Mouse (Mus musculus) heart, embryonic 15.5 days (tissue): ENCODE measurements around the gene Bmp7. TPM values are rescaled to one million over a fixed set of nuclear protein-coding genes. Genes with fewer than 3 reads are reported as not detected.

Experiments used
- ATAC-seq: fragments of 200-750 bp; cut with Nextera tagmentation; replicated peaks from 2 replicates; pipeline ENCODE4 v1.8.0; 2017; ENCODE audit warnings: low read depth, moderate TSS enrichment; ENCODE audit not compliant: insufficient number of reproducible peaks, insufficient read depth, low FRiP score
- H3K27ac ChIP-seq: fragments of 300-500 bp; sonication (generic); 2 replicates; pipeline ENCODE4 v1.5.1; 2015; ENCODE audit warnings: mild to moderate bottlenecking, inconsistent platforms
- H3K27me3 ChIP-seq: fragments of 300-500 bp; sonication (generic); 2 replicates; pipeline ENCODE4 v1.6.1; 2015; ENCODE audit warnings: inconsistent platforms
- H3K36me3 ChIP-seq: fragments of 300-500 bp; sonication (generic); 2 replicates; pipeline ENCODE4 v1.6.1; 2015; ENCODE audit warnings: mild to moderate bottlenecking, inconsistent platforms
- H3K4me1 ChIP-seq: fragments of 300-500 bp; sonication (generic); replicated peaks from 2 replicates; pipeline ENCODE4 v1.6.1; 2015; ENCODE audit warnings: inconsistent platforms
- H3K4me2 ChIP-seq: fragments of 300-500 bp; sonication (generic); 2 replicates; pipeline ENCODE4 v1.6.1; 2015; ENCODE audit warnings: inconsistent platforms, mild to moderate bottlenecking, moderate library complexity
- H3K4me3 ChIP-seq: fragments of 300-500 bp; sonication (generic); 2 replicates; pipeline ENCODE4 v1.5.1; 2015; ENCODE audit warnings: mild to moderate bottlenecking, inconsistent platforms
- H3K9ac ChIP-seq: fragments of 300-500 bp; sonication (generic); 2 replicates; pipeline ENCODE4 v1.6.1; 2015; ENCODE audit warnings: mild to moderate bottlenecking, inconsistent platforms
- H3K9me3 ChIP-seq: fragments of 300-500 bp; sonication (generic); replicated peaks from 2 replicates; pipeline ENCODE4 v1.6.1; 2016; ENCODE audit warnings: inconsistent platforms
- WGBS: fragments of 180-500 bp; shearing (Covaris S2); methylation state at CpG from one replicate; pipeline ENCODE4 v1.1.7; 2015; ENCODE audit warnings: mixed read lengths; 5-methylcytosine and 5-hydroxymethylcytosine counted together
- polyA plus RNA-seq: library from polyadenylated mRNA; unstranded; fragments of >200 nt; fragmentation: Nextera tagmentation; extraction: Ambion mirVana; gene quantifications from 2 replicates; pipeline ENCODE4 v1.2.1, GENCODE M21; 2015

Gene Bmp7
- polyA plus RNA-seq, 1 experiment from 2014 or later = 31.3 TPM

GRCm38 (mm10) chr2:172966480-172966879 lies 26.4 kb upstream of the Bmp7 start:
- Histone ChIP-seq H3K9me3 (no peaks in the 10 kb centered on the region), H3K27ac (no peak overlapping the region), H3K27me3 (no peaks in the 10 kb centered on the region), H3K4me3 (no peak overlapping the region), H3K4me1 (0 out of 2 replicates have a peak, but pooled peaks cover 4% of the 10 kb centered on the region), H3K36me3 (no peaks in the 10 kb centered on the region), H3K4me2 (no peak overlapping the region), H3K9ac (no peak overlapping the region)
- no peak for ATAC-seq
- WGBS = 76% methylated on average over 5 of the region's 5 CpGs

DNA sequence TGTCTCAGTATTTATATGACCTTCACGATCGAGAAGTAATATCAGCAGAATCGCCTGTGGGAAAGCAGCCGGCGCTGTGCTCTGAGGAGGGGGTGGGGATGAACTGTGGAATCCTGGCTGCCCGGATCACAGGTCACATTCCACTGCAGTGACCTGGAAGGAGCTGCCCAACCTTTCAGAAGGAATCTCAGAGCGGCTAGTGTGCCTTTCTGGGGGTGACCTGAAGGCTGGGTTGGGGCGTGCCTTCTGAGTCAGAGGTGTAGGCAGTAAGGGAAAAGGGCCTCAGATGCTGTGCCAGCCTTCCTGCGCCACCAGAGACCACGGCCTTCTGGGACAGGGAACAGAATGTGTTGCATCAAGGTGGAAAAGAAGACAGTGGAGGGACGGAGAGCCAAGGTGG lies 25.1 kb upstream of the Bmp7 start:
- no peak overlapping the region for H3K4me3 ChIP-seq
- H3K36me3 ChIP-seq = no peaks in the 10 kb centered on the region
- no peak for ATAC-seq
- no peak overlapping the region for H3K9ac ChIP-seq
- 0 out of 2 replicates have a peak, but pooled peaks cover 4% of the 10 kb centered on the region for H3K4me1 ChIP-seq
- H3K27ac ChIP-seq = no peak overlapping the region
- H3K27me3 ChIP-seq = no peaks in the 10 kb centered on the region
- H3K9me3 ChIP-seq = no peaks in the 10 kb centered on the region
- H3K4me2 ChIP-seq = no peak overlapping the region
- 44% methylated on average over 11 of the region's 11 CpGs for WGBS

- ATAC-seq = no peak
- H3K4me1 ChIP-seq = 0 out of 2 replicates have a peak, but pooled peaks cover 4% of the 10 kb centered on the region
- WGBS = 62% methylated on average over 6 of the region's 6 CpGs
- no peak overlapping the region for H3K4me2 ChIP-seq
- no peak overlapping the region for H3K4me3 ChIP-seq
- no peak overlapping the region for H3K27ac ChIP-seq
- no peak overlapping the region for H3K9ac ChIP-seq
- H3K36me3 ChIP-seq = no peaks in the 10 kb centered on the region
- H3K9me3 ChIP-seq = 0 out of 2 replicates have a peak, but pooled peaks cover 7% of the 10 kb centered on the region
- H3K27me3 ChIP-seq = no peaks in the 10 kb centered on the region
These were observed 21.1 kb upstream of the Bmp7 start for GRCm38 (mm10) chr2:172961211-172961610.

GRCm38 (mm10) chr2:172960350-172960749 lies 20.2 kb upstream of the Bmp7 start:
- Histone ChIP-seq H3K27ac (no peak overlapping the region), H3K27me3 (no peaks in the 10 kb centered on the region), H3K9me3 (0 out of 2 replicates have a peak, but pooled peaks cover 8% of the 10 kb centered on the region), H3K36me3 (no peaks in the 10 kb centered on the region), H3K4me2 (no peak overlapping the region), H3K4me1 (0 out of 2 replicates have a peak, but pooled peaks cover 2% of the 10 kb centered on the region), H3K9ac (no peak overlapping the region), H3K4me3 (no peak overlapping the region)
- WGBS = 86% methylated on average over 3 of the region's 3 CpGs
- ATAC-seq = no peak

DNA sequence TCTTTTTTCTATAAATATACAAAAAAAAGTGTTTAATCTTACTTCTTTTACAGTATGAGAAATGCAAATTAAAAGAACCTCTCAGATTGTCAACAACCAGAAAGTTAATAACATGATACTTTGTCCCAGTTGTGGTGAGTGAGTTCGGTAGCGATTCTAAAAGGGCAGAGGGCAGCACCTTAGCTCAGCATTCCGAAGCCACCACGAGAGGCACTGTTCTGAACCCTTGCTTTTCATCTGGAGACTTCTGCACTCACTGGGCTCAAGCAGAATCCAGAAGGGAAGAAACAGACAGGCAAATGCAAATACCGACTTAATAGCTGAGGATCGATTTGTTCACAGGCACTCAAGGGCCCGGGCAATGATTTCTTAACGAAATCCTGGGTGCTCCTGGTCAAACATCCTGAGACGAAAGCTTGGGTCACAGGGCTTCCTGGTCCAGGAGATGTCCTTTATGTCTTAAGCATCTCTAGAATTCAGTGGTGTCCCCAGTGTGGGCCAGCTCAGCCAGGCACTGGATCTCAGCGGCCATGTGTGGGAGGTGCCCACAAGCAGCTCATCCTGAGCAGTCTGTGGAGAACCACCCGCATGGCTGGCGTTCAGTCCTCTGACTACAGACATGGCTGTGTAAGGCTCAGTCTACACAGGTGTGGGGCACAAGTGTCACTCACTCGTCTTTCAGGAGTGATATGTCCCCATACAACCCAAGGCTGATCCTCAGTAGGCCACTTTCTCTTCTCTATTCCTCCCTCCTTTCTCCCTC lies 19.1 kb upstream of the Bmp7 start:
- no peak for ATAC-seq
- Histone ChIP-seq H3K9ac (no peak overlapping the region), H3K4me2 (no peak overlapping the region), H3K4me3 (no peak overlapping the region), H3K27ac (no peak overlapping the region), H3K9me3 (0 out of 2 replicates have a peak, but pooled peaks cover 8% of the 10 kb centered on the region), H3K36me3 (no peaks in the 10 kb centered on the region), H3K4me1 (no peaks in the 10 kb centered on the region), H3K27me3 (no peaks in the 10 kb centered on the region)
- WGBS = 50% methylated on average over 13 of the region's 13 CpGs

DNA sequence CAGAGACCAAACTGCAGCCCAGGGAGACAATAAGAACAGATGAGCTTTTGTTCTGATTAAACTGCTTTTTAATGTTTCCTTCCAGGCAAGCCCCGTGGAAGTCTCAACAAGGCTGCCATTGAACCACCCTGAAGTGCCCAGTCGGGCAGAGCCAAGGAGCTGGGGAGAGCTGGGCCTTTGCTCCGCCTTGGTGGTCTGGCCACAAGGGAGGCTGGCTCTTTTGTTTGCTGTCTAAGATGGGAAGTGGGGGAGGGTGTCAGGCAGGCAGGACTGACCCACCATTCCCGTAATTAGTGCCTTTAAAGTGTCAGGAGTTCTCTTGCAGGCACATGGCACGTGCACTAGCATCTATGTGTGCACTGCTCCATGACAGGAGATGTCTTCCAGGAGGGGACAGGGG lies 18.5 kb upstream of the Bmp7 start:
- Histone ChIP-seq H3K36me3 (no peaks in the 10 kb centered on the region), H3K27ac (no peak overlapping the region), H3K4me1 (no peaks in the 10 kb centered on the region), H3K4me2 (no peak overlapping the region), H3K9ac (no peak overlapping the region), H3K9me3 (0 out of 2 replicates have a peak, but pooled peaks cover 8% of the 10 kb centered on the region), H3K4me3 (no peak overlapping the region), H3K27me3 (no peaks in the 10 kb centered on the region)
- ATAC-seq = no peak
- 41% methylated on average over 5 of the region's 5 CpGs for WGBS

DNA sequence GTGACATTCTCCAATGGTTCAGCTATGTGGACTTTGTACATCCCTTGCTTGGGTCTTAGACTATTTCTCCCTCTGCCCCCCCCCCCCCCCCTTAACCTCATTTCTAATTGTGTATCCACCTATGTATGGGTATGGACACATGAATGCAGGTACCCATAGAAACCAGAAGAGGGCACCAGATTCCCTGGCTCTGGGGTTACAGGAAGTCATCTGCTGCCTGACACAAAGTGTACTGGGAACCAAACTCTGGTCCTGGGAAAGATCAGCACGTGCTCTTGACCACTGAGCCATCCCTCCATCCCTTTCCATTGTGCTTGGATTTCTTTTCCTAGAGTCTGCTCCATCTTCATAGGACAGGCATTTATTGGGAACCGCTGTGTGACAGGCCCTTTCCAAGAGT lies 11.9 kb upstream of the Bmp7 start:
- H3K9me3 ChIP-seq = 0 out of 2 replicates have a peak, but pooled peaks cover 8% of the 10 kb centered on the region
- no peak overlapping the region for H3K27ac ChIP-seq
- no peak for ATAC-seq
- H3K4me2 ChIP-seq = no peak overlapping the region
- H3K27me3 ChIP-seq = no peaks in the 10 kb centered on the region
- no peaks in the 10 kb centered on the region for H3K36me3 ChIP-seq
- 73% methylated on average over 2 of the region's 2 CpGs for WGBS
- H3K4me1 ChIP-seq = peaks cover 19% of the 10 kb centered on the region
- H3K4me3 ChIP-seq = no peak overlapping the region
- H3K9ac ChIP-seq = no peak overlapping the region

DNA sequence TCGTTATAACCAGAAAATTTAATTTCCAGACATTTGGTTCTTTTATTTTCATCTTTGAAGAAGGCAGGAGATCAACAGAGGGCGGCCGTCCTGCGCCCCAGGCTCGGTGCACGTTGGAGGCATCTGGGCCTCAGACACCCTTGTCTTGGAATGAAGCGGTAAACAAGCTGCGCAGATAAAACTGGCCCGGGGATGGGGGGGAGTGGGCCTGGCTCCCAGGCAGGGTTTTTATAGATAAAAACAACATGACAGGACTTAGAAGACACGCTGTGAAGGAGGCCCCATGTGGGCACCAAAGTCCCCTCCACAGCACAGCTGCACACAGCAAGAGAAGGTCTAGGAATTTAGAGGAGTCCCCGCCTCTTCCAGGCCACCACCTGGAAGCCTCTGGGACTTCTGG lies 10.6 kb upstream of the Bmp7 start:
- Histone ChIP-seq H3K4me1 (peaks cover 19% of the 10 kb centered on the region), H3K36me3 (no peaks in the 10 kb centered on the region), H3K4me2 (no peak overlapping the region), H3K9ac (no peak overlapping the region), H3K27me3 (peaks cover 4% of the 10 kb centered on the region), H3K27ac (no peak overlapping the region), H3K9me3 (no peaks in the 10 kb centered on the region), H3K4me3 (no peak overlapping the region)
- WGBS = 29% methylated on average over 11 of the region's 11 CpGs
- no peak for ATAC-seq

DNA sequence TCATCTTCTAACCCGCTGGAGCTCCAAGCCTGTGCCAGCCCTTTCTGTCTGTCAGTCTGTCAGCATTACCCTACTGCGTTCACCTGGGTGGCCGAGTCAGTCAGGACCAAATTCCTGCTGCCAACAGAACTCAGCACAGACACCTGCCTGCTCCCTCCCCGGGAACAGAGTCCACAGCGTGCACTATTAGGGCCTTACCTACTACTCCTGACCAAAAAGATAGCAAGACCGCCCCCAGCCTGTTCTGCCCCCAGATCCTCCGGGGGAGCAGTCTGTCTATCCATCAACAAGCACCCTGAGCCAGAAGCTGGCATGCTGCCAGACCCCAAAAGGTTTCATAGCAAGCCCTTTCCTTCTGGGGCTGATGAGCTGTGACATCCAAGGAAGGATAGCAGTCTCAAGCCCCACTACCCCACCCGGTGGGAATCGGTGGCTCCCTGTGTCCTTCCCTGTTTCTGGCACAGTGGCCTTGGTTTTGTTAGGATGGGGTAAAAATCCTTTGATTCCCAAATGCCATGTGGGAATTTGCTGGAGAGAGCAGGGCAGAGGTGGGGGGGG lies 10.1 kb upstream of the Bmp7 start:
- 39% methylated on average over 9 of the region's 9 CpGs for WGBS
- H3K9ac ChIP-seq = no peak overlapping the region
- no peak overlapping the region; the same call in 1 of the 2 replicates for H3K27ac ChIP-seq
- peaks cover 4% of the 10 kb centered on the region for H3K27me3 ChIP-seq
- peaks cover 19% of the 10 kb centered on the region for H3K4me1 ChIP-seq
- H3K4me3 ChIP-seq = no peak overlapping the region
- no peaks in the 10 kb centered on the region for H3K9me3 ChIP-seq
- H3K4me2 ChIP-seq = no peak overlapping the region
- ATAC-seq = no peak
- H3K36me3 ChIP-seq = no peaks in the 10 kb centered on the region

- H3K9ac ChIP-seq = no peak overlapping the region
- peaks cover 19% of the 10 kb centered on the region for H3K4me1 ChIP-seq
- peaks cover 4% of the 10 kb centered on the region for H3K27me3 ChIP-seq
- H3K27ac ChIP-seq = no peak overlapping the region
- WGBS = 37% methylated on average over 5 of the region's 5 CpGs
- H3K4me2 ChIP-seq = no peak overlapping the region
- ATAC-seq = no peak
- H3K4me3 ChIP-seq = no peak overlapping the region
- no peaks in the 10 kb centered on the region for H3K36me3 ChIP-seq
- no peaks in the 10 kb centered on the region for H3K9me3 ChIP-seq
These were observed 8.9 kb upstream of the Bmp7 start for GRCm38 (mm10) chr2:172949051-172949450.

GRCm38 (mm10) chr2:172940799-172941163 lies 660 bp upstream of the Bmp7 start:
- ATAC-seq = no peak
- Histone ChIP-seq H3K4me1 (peaks cover 37% of the 10 kb centered on the region), H3K4me2 (peak overlapping the region; percentile 86), H3K9ac (peak overlapping the region; percentile 76), H3K36me3 (no peaks in the 10 kb centered on the region), H3K4me3 (peak overlapping the region; percentile 76), H3K9me3 (no peaks in the 10 kb centered on the region), H3K27me3 (peaks cover 53% of the 10 kb centered on the region), H3K27ac (peak overlapping the region; percentile 94)
- 5% methylated on average over 13 of the region's 13 CpGs for WGBS

GRCm38 (mm10) chr2:172939639-172940002 lies 500 bp downstream of the Bmp7 start:
- H3K9ac ChIP-seq = peak overlapping the region; percentile 76
- H3K36me3 ChIP-seq = no peaks in the 10 kb centered on the region
- H3K4me1 ChIP-seq = peaks cover 49% of the 10 kb centered on the region
- WGBS = under 1% methylated on average over 26 of the region's 26 CpGs
- no peaks in the 10 kb centered on the region for H3K9me3 ChIP-seq
- peak; percentile 10; the same call in 1 of the 2 replicates for ATAC-seq
- H3K4me2 ChIP-seq = peak overlapping the region; percentile 86
- peak overlapping the region; percentile 94 for H3K27ac ChIP-seq
- H3K4me3 ChIP-seq = peak overlapping the region; percentile 76
- peaks cover 59% of the 10 kb centered on the region for H3K27me3 ChIP-seq
